ENCODE assay signal across 8 mouse cellular contexts in genomic region chr11:101190913-101191907, GRCm38 (mm10). TPM values are rescaled to one million over a fixed set of nuclear protein-coding genes. Genes with fewer than 3 reads are reported as not detected.
DNase-seq lines count a peak whose midpoint lies in the region; ATAC-seq and TF ChIP-seq lines count a peak whose summit lies in the region.

No protein-coding gene starts in this region.

- intact Hi-C loops in heart, postnatal 14 days (cut with DNase I), result no loop called here

- peak overlapping the region; percentile 53 for H3K9ac ChIP-seq in MEL (ENCODE audit: control insufficient read depth, low read depth, low read length, poor library complexity, severe bottlenecking)
- peak overlapping the region; percentile 13; the same call in 1 of the 2 replicates for H3K9ac ChIP-seq in embryonic facial prominence, embryonic 11.5 days (replicated peaks; ENCODE audit: low read length)
- peak overlapping the region; percentile 73 for H3K9ac ChIP-seq in liver, embryonic 12.5 days

- peak in 1 of 2 experiments; percentile 28; a peak in 1 of 4 replicates for TF ChIP-seq POLR2A in MEL (IDR thresholded peaks at IDR 0.05; ENCODE audit: control insufficient read depth in 1 of 2, insufficient read depth in 1 of 2, low read depth in 1 of 2, low read length in 2 of 2, poor library complexity in 1 of 2)

- DNase-seq in heart, embryonic 10.5 days (ENCODE audit: low spot score), result no peak
- DNase-seq in heart, postnatal 14 days, result no peak
- peak; percentile 79 for DNase-seq in MEL (ENCODE audit: low read depth, low spot score)
- DNase-seq in embryonic facial prominence, embryonic 11.5 days (ENCODE audit: low spot score), result no peak
- DNase-seq in thymus, postnatal 25 days, result no peak
- no peak for DNase-seq in frontal cortex, adult 2 months (ENCODE audit: extremely low spot score in 1 of 2, low spot score in 1 of 2)

- peaks cover 27% of the 10 kb centered on the region for H3K36me3 ChIP-seq in heart, embryonic 10.5 days
- H3K36me3 ChIP-seq in MEL (ENCODE audit: control insufficient read depth in 1 of 2, insufficient read depth in 2 of 2, low read length in 2 of 2), result peaks cover 0 to 23% of the 10 kb centered on the region in 2 experiments; a peak in 2 of 4 replicates
- no peaks in the 10 kb centered on the region; the same call in 1 of the 2 replicates for H3K36me3 ChIP-seq in embryonic facial prominence, embryonic 11.5 days (replicated peaks; ENCODE audit: control insufficient read depth, insufficient read depth, low read depth, low read length)
- H3K36me3 ChIP-seq in liver, embryonic 12.5 days, result peaks cover 18% of the 10 kb centered on the region

- no peaks in the 10 kb centered on the region for H3K79me2 ChIP-seq in MEL (ENCODE audit: control insufficient read depth, insufficient read depth, low read length, poor library complexity)

- H3K4me3 ChIP-seq in heart, embryonic 10.5 days, result 0 out of 2 replicates have a peak overlapping the region, but pooled peaks have one; percentile 3
- H3K4me3 ChIP-seq in MEL (ENCODE audit: control insufficient read depth in 1 of 2, insufficient read depth in 1 of 2, low read depth in 2 of 2, low read length in 2 of 2), result peak overlapping the region in 1 of 2 experiments; percentile 2; a peak in 1 of 4 replicates
- H3K4me3 ChIP-seq in embryonic facial prominence, embryonic 11.5 days (ENCODE audit: low read depth, low read length), result no peak overlapping the region
- no peak overlapping the region for H3K4me3 ChIP-seq in liver, embryonic 12.5 days

- H3K27me3 ChIP-seq in heart, embryonic 10.5 days (ENCODE audit: insufficient read depth, poor library complexity, severe bottlenecking), result no peaks in the 10 kb centered on the region
- no peaks in the 10 kb centered on the region for H3K27me3 ChIP-seq in MEL (ENCODE audit: control insufficient read depth in 1 of 2, insufficient read depth in 2 of 2, low read length in 2 of 2)
- H3K27me3 ChIP-seq in embryonic facial prominence, embryonic 11.5 days (ENCODE audit: control insufficient read depth, insufficient read depth, low read length), result no peaks in the 10 kb centered on the region
- H3K27me3 ChIP-seq in liver, embryonic 12.5 days (replicated peaks), result no peaks in the 10 kb centered on the region

- no peak for ATAC-seq in embryonic facial prominence, embryonic 11.5 days (replicated peaks; ENCODE audit: insufficient number of reproducible peaks, low FRiP score, low TSS enrichment, low read depth)
- ATAC-seq in liver, embryonic 12.5 days, result no peak
- no peak for ATAC-seq in erythroblast, adult 5-6 weeks (replicated peaks; ENCODE audit: low FRiP score, poor library complexity, severe bottlenecking)

- 38% methylated on average over 17 of the region's 17 CpGs for WGBS in heart, embryonic 10.5 days
- WGBS in embryonic facial prominence, embryonic 11.5 days, result 52% methylated on average over 17 of the region's 17 CpGs
- 44% methylated on average over 17 of the region's 17 CpGs for WGBS in liver, embryonic 12.5 days (ENCODE audit: insufficient replicate concordance)

- TF ChIP-seq CTCF in MEL (IDR thresholded peaks at IDR 0.05 in 2 of 3, conservative IDR thresholded peaks at IDR 0.05 in 1 of 3; ENCODE audit: control insufficient read depth in 1 of 3, insufficient read depth in 1 of 3, low read depth in 2 of 3, low read length in 3 of 3, poor library complexity in 1 of 3, severe bottlenecking in 1 of 3), result no peak

- H3K4me1 ChIP-seq in heart, embryonic 10.5 days, result peaks cover 42% of the 10 kb centered on the region
- peaks cover 10 to 26% of the 10 kb centered on the region in 2 experiments for H3K4me1 ChIP-seq in MEL (ENCODE audit: control insufficient read depth in 1 of 2, insufficient read depth in 2 of 2, low read length in 2 of 2)
- peaks cover 13% of the 10 kb centered on the region for H3K4me1 ChIP-seq in embryonic facial prominence, embryonic 11.5 days (ENCODE audit: control insufficient read depth, insufficient read depth, low read length)
- peaks cover 44% of the 10 kb centered on the region for H3K4me1 ChIP-seq in liver, embryonic 12.5 days

- TF ChIP-seq EP300 in MEL (IDR thresholded peaks at IDR 0.05; ENCODE audit: low read depth in 1 of 2, low read length in 2 of 2), result no peak

- TF ChIP-seq RAD21 in MEL (IDR thresholded peaks at IDR 0.05; ENCODE audit: low read depth, low read length), result no peak

- H3K4me2 ChIP-seq in embryonic facial prominence, embryonic 11.5 days (ENCODE audit: low read depth, low read length), result no peak overlapping the region
- peak overlapping the region; percentile 59 for H3K4me2 ChIP-seq in liver, embryonic 12.5 days

- H3K27ac ChIP-seq in heart, embryonic 10.5 days, result peak overlapping the region; percentile 87
- peak overlapping the region; percentile 69 for H3K27ac ChIP-seq in MEL (ENCODE audit: control insufficient read depth, low read depth, low read length)
- H3K27ac ChIP-seq in embryonic facial prominence, embryonic 11.5 days (replicated peaks; ENCODE audit: low read depth, low read length), result 0 out of 2 replicates have a peak overlapping the region, but pooled peaks have one; percentile 13
- H3K27ac ChIP-seq in liver, embryonic 12.5 days, result peak overlapping the region; percentile 96

- no peaks in the 10 kb centered on the region for H3K9me3 ChIP-seq in heart, embryonic 10.5 days
- H3K9me3 ChIP-seq in MEL (replicated peaks; ENCODE audit: insufficient read depth, low read length), result no peaks in the 10 kb centered on the region
- no peaks in the 10 kb centered on the region for H3K9me3 ChIP-seq in embryonic facial prominence, embryonic 11.5 days (replicated peaks; ENCODE audit: control insufficient read depth, low read length)
- no peaks in the 10 kb centered on the region for H3K9me3 ChIP-seq in liver, embryonic 12.5 days (replicated peaks)

RNA-seq across cellular contexts. Expression of gene Ccr10, which starts 16.0 kb away (rescaled TPM):
- 0.16 and 0.19 TPM in 2 replicates for polyA plus RNA-seq in heart, embryonic 10.5 days (2016; fragmentation: Nextera tagmentation; extraction: Ambion mirVana)
- not detected for total RNA-seq in heart, postnatal 14 days (2021)
- not detected in 2 replicates for total RNA-seq in MEL (2012; rRNA removed)
- polyA plus RNA-seq in MEL (2012; ENCODE audit: insufficient read depth in 1 of 2, insufficient read length in 2 of 2, low read depth in 1 of 2, low replicate concordance in 2 of 2, missing spikeins in 1 of 2), result not detected
- polyA plus RNA-seq in embryonic facial prominence, embryonic 11.5 days (2014; fragmentation: Nextera tagmentation; extraction: Ambion mirVana), result 0.20 TPM in 1 of 2 replicates, not detected in the other
- 0.07 TPM in 1 of 2 replicates, not detected in the other for polyA plus RNA-seq in liver, embryonic 12.5 days (2016; fragmentation: Nextera tagmentation; extraction: Ambion mirVana)
- total RNA-seq in erythroblast, adult 5-6 weeks (2015; ENCODE audit: low replicate concordance), result 0.63 TPM in 1 of 2 replicates, not detected in the other
- not detected in 2 replicates for total RNA-seq in erythroblast, adult 5-6 weeks (2017; ENCODE audit: low replicate concordance)
- 0.36 and 0.42 TPM in 2 replicates for polyA plus RNA-seq in frontal cortex, adult 2 months (2012; rRNA removed)

RNA-seq across cellular contexts. Expression of gene Plekhh3, which starts 20.1 kb away (rescaled TPM):
- 5.6 and 6.4 TPM in 2 replicates for polyA plus RNA-seq in heart, embryonic 10.5 days (2016; fragmentation: Nextera tagmentation; extraction: Ambion mirVana)
- 10 to 100 TPM; 26.6 to 26.9 TPM for total RNA-seq in heart, postnatal 14 days (2021)
- total RNA-seq in MEL (2012; rRNA removed), result 0.81 and 1.4 TPM in 2 replicates
- 1 to 10 TPM in 1 of 2 experiments, not detected in 1; 1.5 TPM for polyA plus RNA-seq in MEL (2012; ENCODE audit: insufficient read depth in 1 of 2, insufficient read length in 2 of 2, low read depth in 1 of 2, low replicate concordance in 2 of 2, missing spikeins in 1 of 2)
- polyA plus RNA-seq in embryonic facial prominence, embryonic 11.5 days (2014; fragmentation: Nextera tagmentation; extraction: Ambion mirVana), result 3.7 and 5.3 TPM in 2 replicates
- polyA plus RNA-seq in liver, embryonic 12.5 days (2016; fragmentation: Nextera tagmentation; extraction: Ambion mirVana), result 2.7 and 2.8 TPM in 2 replicates
- total RNA-seq in erythroblast, adult 5-6 weeks (2015; ENCODE audit: low replicate concordance), result not detected in 2 replicates
- 1.1 TPM in 1 of 2 replicates, not detected in the other for total RNA-seq in erythroblast, adult 5-6 weeks (2017; ENCODE audit: low replicate concordance)
- 15.8 and 17.9 TPM in 2 replicates for polyA plus RNA-seq in frontal cortex, adult 2 months (2012; rRNA removed)

RNA-seq across cellular contexts. Expression of gene Cntnap1, which starts 20.9 kb away (rescaled TPM):
- polyA plus RNA-seq in heart, embryonic 10.5 days (2016; fragmentation: Nextera tagmentation; extraction: Ambion mirVana), result 0.39 and 0.44 TPM in 2 replicates
- total RNA-seq in heart, postnatal 14 days (2021), result 1 to 10 TPM; 1.4 to 2.1 TPM
- not detected in 2 replicates for total RNA-seq in MEL (2012; rRNA removed)
- under 1 TPM in 1 of 2 experiments, not detected in 1; 0.01 TPM for polyA plus RNA-seq in MEL (2012; ENCODE audit: insufficient read depth in 1 of 2, insufficient read length in 2 of 2, low read depth in 1 of 2, low replicate concordance in 2 of 2, missing spikeins in 1 of 2)
- polyA plus RNA-seq in embryonic facial prominence, embryonic 11.5 days (2014; fragmentation: Nextera tagmentation; extraction: Ambion mirVana), result 0.28 and 0.39 TPM in 2 replicates
- polyA plus RNA-seq in liver, embryonic 12.5 days (2016; fragmentation: Nextera tagmentation; extraction: Ambion mirVana), result 0.17 and 0.26 TPM in 2 replicates
- total RNA-seq in erythroblast, adult 5-6 weeks (2015; ENCODE audit: low replicate concordance), result 0.58 and 0.63 TPM in 2 replicates
- 0.17 TPM in 1 of 2 replicates, not detected in the other for total RNA-seq in erythroblast, adult 5-6 weeks (2017; ENCODE audit: low replicate concordance)
- polyA plus RNA-seq in frontal cortex, adult 2 months (2012; rRNA removed), result 65.8 TPM in 2 replicates

RNA-seq across cellular contexts. Expression of gene Ezh1, which starts 35.1 kb away (rescaled TPM):
- polyA plus RNA-seq in heart, embryonic 10.5 days (2016; fragmentation: Nextera tagmentation; extraction: Ambion mirVana), result 12.9 and 13.3 TPM in 2 replicates
- 10 to 100 TPM; 24.0 to 27.5 TPM for total RNA-seq in heart, postnatal 14 days (2021)
- 5.0 and 6.3 TPM in 2 replicates for total RNA-seq in MEL (2012; rRNA removed)
- polyA plus RNA-seq in MEL (2012; ENCODE audit: insufficient read depth in 1 of 2, insufficient read length in 2 of 2, low read depth in 1 of 2, low replicate concordance in 2 of 2, missing spikeins in 1 of 2), result 1 to 10 TPM in 1 of 2 experiments, not detected in 1; 8.4 TPM
- polyA plus RNA-seq in embryonic facial prominence, embryonic 11.5 days (2014; fragmentation: Nextera tagmentation; extraction: Ambion mirVana), result 11.6 and 12.4 TPM in 2 replicates
- polyA plus RNA-seq in liver, embryonic 12.5 days (2016; fragmentation: Nextera tagmentation; extraction: Ambion mirVana), result 9.8 and 10.3 TPM in 2 replicates
- total RNA-seq in erythroblast, adult 5-6 weeks (2015; ENCODE audit: low replicate concordance), result 161 and 177 TPM in 2 replicates
- total RNA-seq in erythroblast, adult 5-6 weeks (2017; ENCODE audit: low replicate concordance), result 208 and 251 TPM in 2 replicates
- polyA plus RNA-seq in frontal cortex, adult 2 months (2012; rRNA removed), result 44.8 and 50.3 TPM in 2 replicates

RNA-seq across cellular contexts. Expression of gene Tubg2, which starts 35.5 kb away (rescaled TPM):
- 3.0 and 4.2 TPM in 2 replicates for polyA plus RNA-seq in heart, embryonic 10.5 days (2016; fragmentation: Nextera tagmentation; extraction: Ambion mirVana)
- 1 to 10 TPM; 2.2 to 2.9 TPM for total RNA-seq in heart, postnatal 14 days (2021)
- total RNA-seq in MEL (2012; rRNA removed), result not detected in 2 replicates
- polyA plus RNA-seq in MEL (2012; ENCODE audit: insufficient read depth in 1 of 2, insufficient read length in 2 of 2, low read depth in 1 of 2, low replicate concordance in 2 of 2, missing spikeins in 1 of 2), result not detected
- polyA plus RNA-seq in embryonic facial prominence, embryonic 11.5 days (2014; fragmentation: Nextera tagmentation; extraction: Ambion mirVana), result 7.8 and 8.0 TPM in 2 replicates
- polyA plus RNA-seq in liver, embryonic 12.5 days (2016; fragmentation: Nextera tagmentation; extraction: Ambion mirVana), result 0.57 and 0.62 TPM in 2 replicates
- total RNA-seq in erythroblast, adult 5-6 weeks (2015; ENCODE audit: low replicate concordance), result not detected in 2 replicates
- total RNA-seq in erythroblast, adult 5-6 weeks (2017; ENCODE audit: low replicate concordance), result not detected in 2 replicates
- polyA plus RNA-seq in frontal cortex, adult 2 months (2012; rRNA removed), result 56.4 and 58.0 TPM in 2 replicates

Comparison
In these comparisons a context has a peak if more than half of its experiments do, and no peak if none do; other contexts are left out.
1. H3K27ac ChIP-seq: peak in every context shown above with its lines; median percentile 96 in liver, embryonic 12.5 days; 87 in heart, embryonic 10.5 days; 69 in MEL; 13 in embryonic facial prominence, embryonic 11.5 days.
2. H3K9ac ChIP-seq: peak in every context shown above with its lines; median percentile 73 in liver, embryonic 12.5 days; 53 in MEL; 13 in embryonic facial prominence, embryonic 11.5 days.
3. RNA of gene Cntnap1, which starts 20.9 kb away (polyA plus RNA-seq): 65.8 TPM in frontal cortex, adult 2 months; 0.39 to 0.44 TPM in heart, embryonic 10.5 days, 0.28 to 0.39 TPM in embryonic facial prominence, embryonic 11.5 days, 0.17 to 0.26 TPM in liver, embryonic 12.5 days and 0.01 TPM in MEL; every median in the first group is over 10 times any median in the second.